Comparison of ENCODE assay signal across 8 mouse cellular contexts in genomic region chr7:128592118-128592935, GRCm38 (mm10). TPM values are rescaled to one million over a fixed set of nuclear protein-coding genes. Genes with fewer than 3 reads are reported as not detected.
A peak's percentile ranks its signal among the peaks of the same experiment; 100 is the strongest.
DNase-seq lines count a peak whose midpoint lies in the region; ATAC-seq lines count a peak whose summit lies in the region.

No protein-coding gene starts in this region.

- H3K4me2 ChIP-seq in intestine, embryonic 16.5 days (ENCODE audit: low read depth, low read length), result peak overlapping the region; percentile 46
- H3K4me2 ChIP-seq in limb, embryonic 12.5 days, result peak overlapping the region; percentile 55
- peak overlapping the region; percentile 50 for H3K4me2 ChIP-seq in midbrain, embryonic 13.5 days (replicated peaks)

- DNase-seq in adrenal gland, adult (ENCODE audit: inconsistent age in 2 of 2, low spot score in 1 of 2), result peak; percentile 76 to 82
- peak; percentile 60 for DNase-seq in embryo, embryonic 11 days
- peak; percentile 66 to 71 for DNase-seq in heart, adult 18-20 months
- DNase-seq in spleen, postnatal 10 days (ENCODE audit: low spot score in 2 of 2), result no peak
- DNase-seq in urinary bladder, adult 2 months (ENCODE audit: low spot score), result no peak

- H3K9me3 ChIP-seq in intestine, embryonic 16.5 days (ENCODE audit: control insufficient read depth, low read length), result no peaks in the 10 kb centered on the region
- H3K9me3 ChIP-seq in limb, embryonic 12.5 days, result peaks cover 5% of the 10 kb centered on the region; the same call in 1 of the 2 replicates
- H3K9me3 ChIP-seq in midbrain, embryonic 13.5 days, result no peaks in the 10 kb centered on the region

- peak overlapping the region; percentile 46 for H3K27ac ChIP-seq in intestine, embryonic 16.5 days (ENCODE audit: low read length)
- no peak overlapping the region; the same call in 1 of the 2 replicates for H3K27ac ChIP-seq in limb, embryonic 12.5 days
- H3K27ac ChIP-seq in midbrain, embryonic 13.5 days, result peak overlapping the region; percentile 86

- peaks cover 8% of the 10 kb centered on the region; the same call in 1 of the 2 replicates for H3K4me1 ChIP-seq in intestine, embryonic 16.5 days (ENCODE audit: control insufficient read depth, insufficient read depth, low read length)
- H3K4me1 ChIP-seq in limb, embryonic 12.5 days (replicated peaks), result peaks cover 12% of the 10 kb centered on the region
- H3K4me1 ChIP-seq in midbrain, embryonic 13.5 days (replicated peaks), result peaks cover 31% of the 10 kb centered on the region

- no peaks in the 10 kb centered on the region for H3K36me3 ChIP-seq in intestine, embryonic 16.5 days (ENCODE audit: control insufficient read depth, insufficient read depth, low read length)
- H3K36me3 ChIP-seq in limb, embryonic 12.5 days, result no peaks in the 10 kb centered on the region
- H3K36me3 ChIP-seq in midbrain, embryonic 13.5 days, result no peaks in the 10 kb centered on the region

- H3K9ac ChIP-seq in intestine, embryonic 16.5 days (ENCODE audit: low read depth, low read length), result peak overlapping the region; percentile 31; the same call in 1 of the 2 replicates
- 0 out of 2 replicates have a peak overlapping the region, but pooled peaks have one; percentile 24 for H3K9ac ChIP-seq in limb, embryonic 12.5 days (replicated peaks)
- H3K9ac ChIP-seq in midbrain, embryonic 13.5 days (replicated peaks), result no peak overlapping the region

- ATAC-seq in intestine, embryonic 16.5 days, result no peak
- no peak for ATAC-seq in limb, embryonic 12.5 days (ENCODE audit: insufficient number of reproducible peaks, insufficient read depth, low FRiP score, low TSS enrichment, low read depth)
- peak; percentile 67 for ATAC-seq in midbrain, embryonic 13.5 days

- peak overlapping the region; percentile 28 for H3K4me3 ChIP-seq in intestine, embryonic 16.5 days (ENCODE audit: low read length)
- H3K4me3 ChIP-seq in limb, embryonic 12.5 days (replicated peaks), result peak overlapping the region; percentile 24
- peak overlapping the region; percentile 9 for H3K4me3 ChIP-seq in midbrain, embryonic 13.5 days (replicated peaks)

- whole genome bisulfite sequencing in intestine, embryonic 16.5 days, result 20% methylated on average over 21 of the region's 21 CpGs
- 8% methylated on average over 21 of the region's 21 CpGs for WGBS in limb, embryonic 12.5 days
- WGBS in midbrain, embryonic 13.5 days, result 3% methylated on average over 21 of the region's 21 CpGs

- no peaks in the 10 kb centered on the region for H3K27me3 ChIP-seq in intestine, embryonic 16.5 days (replicated peaks; ENCODE audit: control insufficient read depth, insufficient read depth, low read length)
- H3K27me3 ChIP-seq in limb, embryonic 12.5 days, result no peaks in the 10 kb centered on the region
- H3K27me3 ChIP-seq in midbrain, embryonic 13.5 days, result no peaks in the 10 kb centered on the region

RNA-seq across cellular contexts. Expression of gene Inpp5f, which starts 18.8 kb away (rescaled TPM):
- total RNA-seq in heart, adult 18-20 months (2021), result 1 to 10 TPM; 4.1 to 5.2 TPM
- polyA plus RNA-seq in intestine, embryonic 16.5 days (2015; fragmentation: Nextera tagmentation; extraction: Ambion mirVana), result 12.0 and 12.6 TPM in 2 replicates
- polyA plus RNA-seq in limb, embryonic 12.5 days (2016; fragmentation: Nextera tagmentation; extraction: Ambion mirVana), result 25.5 and 26.0 TPM in 2 replicates
- 306 and 336 TPM in 2 replicates for polyA plus RNA-seq in midbrain, embryonic 13.5 days (2015; fragmentation: Nextera tagmentation; extraction: Ambion mirVana)
- 13.4 and 14.2 TPM in 2 replicates for polyA plus RNA-seq in urinary bladder, adult 2 months (2012; rRNA removed)

Comparison
In these comparisons a context has a peak if more than half of its experiments do, and no peak if none do; other contexts are left out.
1. DNase-seq: peak in adrenal gland, adult (2 of 2), embryo, embryonic 11 days (single experiment) and heart, adult 18-20 months (2 of 2); none in spleen, postnatal 10 days (0 of 2) and urinary bladder, adult 2 months (single experiment).
2. RNA of gene Inpp5f, which starts 18.8 kb away (polyA plus RNA-seq): 306 to 336 TPM in midbrain, embryonic 13.5 days; 25.5 to 26.0 TPM in limb, embryonic 12.5 days, 13.4 to 14.2 TPM in urinary bladder, adult 2 months and 12.0 to 12.6 TPM in intestine, embryonic 16.5 days; every median in the first group is over 10 times any median in the second.
3. Peak in every context shown above with its lines, with median percentiles within 50 percentile points of each other: H3K4me2 ChIP-seq and H3K4me3 ChIP-seq.